Mouse (Mus musculus) common myeloid progenitor, adult 5-6 weeks (primary cell): ENCODE data around the gene Ccdc85a. TPM values are rescaled to one million over a fixed set of nuclear protein-coding genes. Genes with fewer than 3 reads are reported as not detected.

ENCODE experiments used
- ATAC-seq: replicated peaks from 2 replicates; pipeline ENCODE4 v1.8.0; 2016; ENCODE audit warnings: low read depth, mild to moderate bottlenecking, moderate TSS enrichment, inconsistent platforms; ENCODE audit not compliant: poor library complexity, severe bottlenecking
- total RNA-seq: library from RNA; stranded (forward); fragments of 200-1000, 187-1606 nt; gene quantifications from 2 replicates; pipeline ENCODE4 v1.2.3, GENCODE M21; 2017

Gene Ccdc85a
- total RNA-seq = not detected in 2 replicates

- ATAC-seq = peak; percentile 73
Observed at GRCm38 (mm10) chr11:28583911-28584434, at the start of gene Ccdc85a. Ccdc85a (minus strand) TSS chr11:28584324.

DNA sequence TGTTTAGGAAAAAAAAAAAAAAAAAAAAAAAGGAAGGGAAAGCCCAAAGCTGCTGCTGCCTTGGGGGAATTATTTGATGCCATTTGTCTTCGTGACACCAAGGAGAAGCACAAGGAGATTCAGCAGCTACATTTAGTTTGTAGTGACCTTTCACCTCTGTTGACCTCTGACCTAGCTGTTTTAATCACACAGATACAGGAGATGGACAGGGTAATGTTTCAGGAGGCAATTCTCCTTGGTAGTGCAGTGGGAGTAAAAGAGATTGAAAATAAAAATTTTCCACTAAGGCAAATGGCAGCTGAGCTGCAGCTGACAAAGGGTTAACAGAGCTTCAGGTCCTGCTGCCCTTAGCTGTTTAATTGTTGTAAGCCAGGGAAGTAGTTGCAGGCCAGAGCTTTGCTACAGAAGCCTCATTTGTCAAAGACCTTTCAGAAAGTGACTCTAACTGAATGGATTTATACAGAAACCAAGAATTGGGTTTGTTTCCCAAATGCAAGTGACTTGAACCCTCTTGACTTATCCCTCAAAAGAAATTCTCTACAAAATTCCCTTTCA is 49.5 kb upstream of the Ccdc85a start:
- ATAC-seq = no peak

- ATAC-seq = no peak
Observed at GRCm38 (mm10) chr11:28633093-28633492, 49.0 kb upstream of the Ccdc85a start.

GRCm38 (mm10) chr11:28630771-28631170 is 46.6 kb upstream of the Ccdc85a start:
- no peak for ATAC-seq

DNA sequence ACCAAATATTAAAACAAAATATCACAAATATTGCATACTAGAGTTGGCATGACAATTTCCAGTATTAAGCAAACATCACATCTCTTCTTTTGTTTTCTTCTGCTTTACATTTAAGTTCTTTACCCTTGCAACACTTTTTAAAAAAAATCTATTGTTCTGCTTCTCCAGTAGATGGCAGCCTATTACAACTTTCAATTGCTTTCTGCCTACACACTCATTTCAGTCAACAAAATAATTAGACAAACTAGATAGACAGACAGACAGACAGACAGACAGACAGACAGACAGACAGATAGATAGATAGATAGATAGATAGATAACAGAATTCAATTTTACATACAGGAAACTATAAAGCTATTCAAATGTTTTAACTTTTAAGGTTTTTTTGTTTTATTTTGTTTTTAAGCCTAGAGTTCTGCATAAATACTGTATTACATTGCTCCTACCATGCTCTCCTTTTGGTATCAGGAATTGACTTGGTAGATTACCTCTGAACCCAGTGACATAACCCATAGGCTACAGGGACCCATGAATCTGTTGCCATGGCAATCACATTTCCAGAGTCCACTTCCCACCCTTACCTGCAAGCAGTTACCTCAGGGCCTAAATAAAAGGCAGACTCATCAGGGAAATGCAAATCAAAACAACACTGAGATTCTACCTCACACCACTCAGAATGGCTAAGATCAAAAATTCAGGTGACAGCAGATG is 26.8 kb upstream of the Ccdc85a start:
- no peak; the same call in 1 of the 2 replicates for ATAC-seq

DNA sequence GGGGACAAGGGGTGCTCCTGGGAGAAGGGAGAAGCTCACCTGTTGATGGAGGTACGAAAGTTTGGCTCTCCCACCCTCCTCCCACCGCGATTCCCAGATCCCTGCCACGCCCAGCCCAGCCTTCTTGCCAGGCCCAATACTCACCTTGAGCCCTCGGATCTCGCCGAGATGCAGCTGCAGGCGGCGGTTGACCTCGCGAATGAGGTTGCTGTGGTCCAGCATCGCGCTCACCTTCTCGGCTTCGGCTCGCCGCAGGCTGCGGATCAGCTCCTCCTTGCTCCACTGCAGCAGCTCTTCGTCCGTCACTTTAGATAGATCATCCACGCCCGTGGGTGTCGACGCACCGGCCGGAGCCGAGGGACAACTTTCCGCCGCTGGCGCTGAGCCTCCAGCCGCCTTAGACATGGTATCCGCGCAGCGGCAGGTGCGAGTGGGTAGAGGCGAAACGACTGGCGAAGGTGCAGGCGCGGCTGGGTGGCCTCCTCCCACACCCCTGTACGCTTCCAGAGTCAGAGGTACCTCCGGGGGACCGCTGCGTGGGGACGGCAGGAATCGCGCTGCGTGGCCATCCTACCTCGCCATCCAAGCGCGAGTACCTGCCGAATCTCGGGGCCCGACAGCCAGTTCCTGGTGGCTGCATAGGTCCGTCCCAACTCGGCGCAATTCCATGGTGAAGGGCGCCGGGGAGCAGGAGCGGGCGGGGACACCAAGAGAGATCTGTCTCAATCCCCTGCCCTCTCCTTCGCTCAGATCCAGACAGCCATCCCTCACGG is 800 bp downstream of the Ccdc85a start:
- ATAC-seq = peak; percentile 22; the same call in 1 of the 2 replicates

GRCm38 (mm10) chr11:28582218-28582617 is 1.9 kb downstream of the Ccdc85a start:
- no peak for ATAC-seq

DNA sequence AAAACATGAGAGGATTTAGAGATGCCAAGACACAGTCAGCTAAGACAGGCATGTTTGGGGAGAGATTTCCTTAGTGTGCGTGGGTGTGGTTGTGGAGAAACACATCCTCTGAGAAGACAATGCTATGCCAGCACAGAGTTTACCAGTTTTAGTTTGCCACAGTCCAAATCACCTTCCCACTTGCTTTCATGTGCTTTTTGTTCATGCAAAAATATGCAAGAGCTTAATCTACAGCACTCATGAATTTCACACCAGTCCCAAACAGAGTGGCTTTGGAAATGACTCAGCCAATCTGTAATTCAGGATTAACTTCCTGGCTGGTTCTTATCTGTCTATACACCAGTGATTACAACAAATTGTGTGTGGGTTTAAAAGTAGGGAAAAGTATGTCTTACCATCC is 11.7 kb downstream of the Ccdc85a start:
- ATAC-seq = no peak

- no peak for ATAC-seq
Observed at GRCm38 (mm10) chr11:28556420-28556819, 27.7 kb downstream of the Ccdc85a start.

GRCm38 (mm10) chr11:28543429-28543828 is 40.7 kb downstream of the Ccdc85a start:
- ATAC-seq = no peak

DNA sequence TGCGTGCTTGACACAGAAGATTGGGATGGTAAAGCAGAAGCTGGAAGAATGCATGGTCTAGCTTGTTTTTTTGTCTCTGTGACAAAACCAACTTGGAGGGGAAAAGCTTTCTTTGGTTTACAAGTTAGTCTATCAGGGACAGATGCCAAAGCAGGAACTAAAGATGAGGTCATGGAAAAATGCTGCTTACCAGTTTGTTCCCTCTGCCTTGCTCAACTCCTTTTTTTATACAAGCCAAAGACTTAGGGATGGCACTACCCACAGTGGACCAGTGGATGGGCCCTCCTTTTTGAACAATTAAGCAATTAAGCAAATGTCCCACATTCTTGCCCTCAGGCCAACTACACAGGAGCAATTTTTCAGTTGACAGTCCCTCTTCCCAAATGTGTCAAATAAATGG is 42.8 kb downstream of the Ccdc85a start:
- no peak for ATAC-seq

- ATAC-seq = no peak
Observed at GRCm38 (mm10) chr11:28533286-28533685, 50.8 kb downstream of the Ccdc85a start.

DNA sequence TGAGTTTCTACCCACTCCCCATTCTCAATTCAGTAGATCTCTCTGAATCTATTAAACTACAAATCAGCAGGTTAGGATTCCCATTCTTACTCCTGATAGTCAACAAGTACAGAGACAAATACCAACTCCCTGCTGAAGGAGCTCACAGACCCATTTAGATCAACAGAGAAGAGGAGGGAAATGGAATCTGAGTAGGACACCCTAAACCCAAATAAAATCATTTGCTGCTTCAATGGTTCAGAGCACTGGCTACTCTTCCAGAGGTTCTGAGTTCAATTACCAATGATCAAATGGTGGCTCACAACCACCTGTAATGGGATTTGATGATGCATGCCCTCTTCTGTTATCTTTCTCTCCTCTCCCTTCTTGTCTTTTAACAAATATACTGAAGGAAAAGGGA is 82.9 kb downstream of the Ccdc85a start:
- ATAC-seq = no peak

- ATAC-seq = no peak
Observed at GRCm38 (mm10) chr11:28497034-28497433, 87.1 kb downstream of the Ccdc85a start.

DNA sequence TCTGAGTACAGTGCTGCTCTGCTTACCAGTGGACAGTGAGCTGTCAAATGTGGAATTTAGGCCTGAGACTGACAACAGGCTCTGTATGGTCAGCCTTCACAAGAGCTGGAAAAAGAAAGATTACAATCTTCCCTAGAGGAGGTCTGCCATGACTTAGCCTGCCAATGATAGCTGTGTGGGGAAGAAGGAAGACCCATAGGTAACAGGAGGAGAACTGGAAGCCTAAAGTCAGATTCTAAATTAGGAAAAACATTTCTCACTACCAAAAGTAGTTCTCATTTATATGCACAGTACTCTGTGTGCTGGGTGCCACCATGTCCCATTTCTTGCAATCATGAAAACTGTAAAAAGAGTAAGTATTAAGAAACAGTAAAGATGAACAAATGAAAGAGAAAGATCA is 90.8 kb downstream of the Ccdc85a start:
- ATAC-seq = no peak

GRCm38 (mm10) chr11:28491330-28491729 is 92.8 kb downstream of the Ccdc85a start:
- no peak for ATAC-seq

DNA sequence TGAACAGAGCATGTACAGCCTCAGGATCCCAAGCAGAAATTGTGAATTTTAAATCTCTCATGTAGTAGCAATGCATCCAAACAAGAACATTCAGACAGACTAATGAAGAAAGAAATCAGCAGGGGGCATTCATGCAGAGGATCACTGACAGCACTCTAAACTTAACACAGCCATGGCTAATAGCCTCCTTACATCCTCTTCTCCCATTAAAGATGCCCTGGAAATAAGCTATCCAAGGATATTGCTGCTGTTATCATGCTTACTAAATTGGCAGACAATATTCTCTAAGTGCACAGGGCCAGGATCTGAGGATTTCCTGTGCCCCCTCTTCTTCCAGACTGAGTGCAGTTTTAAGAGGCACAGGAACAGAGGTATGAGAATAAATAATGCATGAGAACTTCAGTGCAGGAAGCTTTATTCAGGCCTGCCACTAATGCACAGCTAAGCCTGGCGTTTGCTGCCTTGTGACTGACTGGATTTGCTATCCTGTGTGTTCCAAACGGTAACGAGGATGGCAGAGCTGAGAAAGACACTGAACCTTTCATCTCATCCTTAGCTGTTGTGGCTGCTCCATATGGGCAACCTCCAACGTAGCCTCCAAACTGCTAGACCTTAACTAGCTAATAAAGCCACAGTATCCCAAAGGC is 99.9 kb downstream of the Ccdc85a start:
- no peak for ATAC-seq

- no peak for ATAC-seq
Observed at GRCm38 (mm10) chr11:28477088-28477487, 107.0 kb downstream of the Ccdc85a start.

GRCm38 (mm10) chr11:28465726-28466125 is 118.4 kb downstream of the Ccdc85a start:
- no peak for ATAC-seq

DNA sequence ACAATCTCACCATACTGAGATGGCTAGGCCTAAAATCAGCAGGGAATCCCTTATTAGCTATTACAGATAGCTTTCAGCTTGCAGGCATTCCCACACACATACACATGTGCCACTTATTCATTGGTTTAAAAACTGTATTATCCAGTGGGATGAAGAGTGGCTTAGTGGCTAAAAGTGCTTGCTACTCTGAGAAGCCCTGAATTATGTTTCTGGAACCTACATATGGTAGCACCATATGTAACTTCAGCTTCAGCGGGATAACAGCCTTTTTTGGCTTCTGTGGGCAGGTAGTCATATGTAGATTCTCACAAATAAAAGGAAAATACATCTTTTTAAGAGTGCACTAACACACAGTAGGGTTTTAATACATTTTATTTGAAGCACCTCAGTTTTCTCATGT is 119.2 kb downstream of the Ccdc85a start:
- no peak for ATAC-seq
